Mouse (Mus musculus): Measurements from ENCODE around the gene Hand2. TPM values are rescaled to one million over a fixed set of nuclear protein-coding genes. Genes with fewer than 3 reads are reported as not detected.

Hand2 gene
- polyA plus RNA-seq, 1 experiment: not detected

- WGBS: 4% methylated on average over 30 of the region's 30 CpGs
- no peak overlapping the region for H3K27ac ChIP-seq (ENCODE audit: control insufficient read depth, insufficient read depth, low read depth, low read length, poor library complexity)
- H3K4me1 ChIP-seq (ENCODE audit: control insufficient read depth, insufficient read depth, low read length): no peaks in the 10 kb centered on the region
- TF ChIP-seq CTCF (IDR thresholded peaks at IDR 0.05; ENCODE audit: control insufficient read depth, insufficient read depth, low read length) (no peak), POLR2A (IDR thresholded peaks at IDR 0.05; ENCODE audit: borderline replicate concordance, control insufficient read depth, low read depth, low read length) (no peak)
- H3K4me3 ChIP-seq (replicated peaks; ENCODE audit: control insufficient read depth, low read depth, low read length): no peak overlapping the region
Observed at GRCm38 (mm10) chr8:57312031-57312981, 8.5 kb upstream of the Hand2 start.

- Histone ChIP-seq H3K4me1 (ENCODE audit: control insufficient read depth, insufficient read depth, low read length) (no peaks in the 10 kb centered on the region), H3K4me3 (replicated peaks; ENCODE audit: control insufficient read depth, low read depth, low read length) (no peak overlapping the region), H3K27ac (ENCODE audit: control insufficient read depth, insufficient read depth, low read depth, low read length, poor library complexity) (no peak overlapping the region)
- 34% methylated on average over 10 of the region's 10 CpGs for WGBS
- TF ChIP-seq POLR2A (IDR thresholded peaks at IDR 0.05; ENCODE audit: borderline replicate concordance, control insufficient read depth, low read depth, low read length) (no peak), CTCF (IDR thresholded peaks at IDR 0.05; ENCODE audit: control insufficient read depth, insufficient read depth, low read length) (no peak)
Observed at GRCm38 (mm10) chr8:57313583-57313982, 7.2 kb upstream of the Hand2 start.

- H3K27ac ChIP-seq (ENCODE audit: control insufficient read depth, insufficient read depth, low read depth, low read length, poor library complexity): no peak overlapping the region
- TF ChIP-seq POLR2A (IDR thresholded peaks at IDR 0.05; ENCODE audit: borderline replicate concordance, control insufficient read depth, low read depth, low read length): no peak
- no peak for TF ChIP-seq CTCF (IDR thresholded peaks at IDR 0.05; ENCODE audit: control insufficient read depth, insufficient read depth, low read length)
- WGBS: 6% methylated on average over 10 of the region's 10 CpGs
- H3K4me3 ChIP-seq (replicated peaks; ENCODE audit: control insufficient read depth, low read depth, low read length): no peak overlapping the region
- no peaks in the 10 kb centered on the region for H3K4me1 ChIP-seq (ENCODE audit: control insufficient read depth, insufficient read depth, low read length)
Observed at GRCm38 (mm10) chr8:57314216-57314615, 6.6 kb upstream of the Hand2 start.

- H3K4me3 ChIP-seq (replicated peaks; ENCODE audit: control insufficient read depth, low read depth, low read length): no peak overlapping the region
- H3K27ac ChIP-seq (ENCODE audit: control insufficient read depth, insufficient read depth, low read depth, low read length, poor library complexity): no peak overlapping the region
- no peaks in the 10 kb centered on the region for H3K4me1 ChIP-seq (ENCODE audit: control insufficient read depth, insufficient read depth, low read length)
- WGBS: 33% methylated on average over 3 of the region's 3 CpGs
- no peak for TF ChIP-seq POLR2A (IDR thresholded peaks at IDR 0.05; ENCODE audit: borderline replicate concordance, control insufficient read depth, low read depth, low read length)
- no peak for TF ChIP-seq CTCF (IDR thresholded peaks at IDR 0.05; ENCODE audit: control insufficient read depth, insufficient read depth, low read length)
Observed at GRCm38 (mm10) chr8:57315471-57315870, 5.3 kb upstream of the Hand2 start.

GRCm38 (mm10) chr8:57317107-57317506 lies 3.7 kb upstream of the Hand2 start:
- Histone ChIP-seq H3K4me1 (ENCODE audit: control insufficient read depth, insufficient read depth, low read length) (no peaks in the 10 kb centered on the region), H3K27ac (ENCODE audit: control insufficient read depth, insufficient read depth, low read depth, low read length, poor library complexity) (no peak overlapping the region), H3K4me3 (replicated peaks; ENCODE audit: control insufficient read depth, low read depth, low read length) (no peak overlapping the region)
- TF ChIP-seq CTCF (IDR thresholded peaks at IDR 0.05; ENCODE audit: control insufficient read depth, insufficient read depth, low read length): no peak
- no peak for TF ChIP-seq POLR2A (IDR thresholded peaks at IDR 0.05; ENCODE audit: borderline replicate concordance, control insufficient read depth, low read depth, low read length)

- Histone ChIP-seq H3K4me3 (replicated peaks; ENCODE audit: control insufficient read depth, low read depth, low read length) (no peak overlapping the region), H3K27ac (ENCODE audit: control insufficient read depth, insufficient read depth, low read depth, low read length, poor library complexity) (no peak overlapping the region), H3K4me1 (ENCODE audit: control insufficient read depth, insufficient read depth, low read length) (no peaks in the 10 kb centered on the region)
- WGBS: 29% methylated on average over 5 of the region's 5 CpGs
- TF ChIP-seq POLR2A (IDR thresholded peaks at IDR 0.05; ENCODE audit: borderline replicate concordance, control insufficient read depth, low read depth, low read length) (no peak), CTCF (IDR thresholded peaks at IDR 0.05; ENCODE audit: control insufficient read depth, insufficient read depth, low read length) (no peak)
Observed at GRCm38 (mm10) chr8:57317890-57318480, 2.8 kb upstream of the Hand2 start.

GRCm38 (mm10) chr8:57319092-57319980 lies 1.4 kb upstream of the Hand2 start:
- H3K27ac ChIP-seq (ENCODE audit: control insufficient read depth, insufficient read depth, low read depth, low read length, poor library complexity): no peak overlapping the region
- no peaks in the 10 kb centered on the region for H3K4me1 ChIP-seq (ENCODE audit: control insufficient read depth, insufficient read depth, low read length)
- no peak overlapping the region for H3K4me3 ChIP-seq (replicated peaks; ENCODE audit: control insufficient read depth, low read depth, low read length)
- 18% methylated on average over 17 of the region's 17 CpGs for WGBS
- TF ChIP-seq CTCF (IDR thresholded peaks at IDR 0.05; ENCODE audit: control insufficient read depth, insufficient read depth, low read length) (no peak), POLR2A (IDR thresholded peaks at IDR 0.05; ENCODE audit: borderline replicate concordance, control insufficient read depth, low read depth, low read length) (no peak)

Measured in bone marrow, adult 2 months (tissue).